Mouse (Mus musculus) neural tube, embryonic 12.5 days (tissue): Measurements from ENCODE around the gene 4930449I24Rik. TPM values are rescaled to one million over a fixed set of nuclear protein-coding genes. Genes with fewer than 3 reads are reported as not detected.
"Not testable (repeated sequence)": the region's sequence is repeated elsewhere in the genome, so short reads cannot be mapped to it uniquely, and the experiment has no call there.

Experiments
- ATAC-seq: fragments of 200-750 bp; cut with Nextera tagmentation; 2 replicates; pipeline ENCODE4 v1.8.0; 2017; ENCODE audit warnings: low read depth, mild to moderate bottlenecking, moderate TSS enrichment, moderate library complexity; ENCODE audit not compliant: low FRiP score
- H3K27ac ChIP-seq: fragments of 300-500 bp; sonication (generic); 2 replicates; pipeline ENCODE4 v1.5.1; 2016
- H3K27me3 ChIP-seq: fragments of 300-500 bp; sonication (generic); replicated peaks from 2 replicates; pipeline ENCODE4 v1.6.1; 2016; ENCODE audit warnings: mild to moderate bottlenecking
- H3K36me3 ChIP-seq: fragments of 300-500 bp; sonication (generic); 2 replicates; pipeline ENCODE4 v1.6.1; 2016; ENCODE audit warnings: mild to moderate bottlenecking
- H3K4me1 ChIP-seq: fragments of 300-500 bp; sonication (generic); 2 replicates; pipeline ENCODE4 v1.6.1; 2016
- H3K4me2 ChIP-seq: fragments of 300-500 bp; sonication (generic); replicated peaks from 2 replicates; pipeline ENCODE4 v1.6.1; 2016; ENCODE audit warnings: mild to moderate bottlenecking
- H3K4me3 ChIP-seq: fragments of 300-500 bp; sonication (generic); 2 replicates; pipeline ENCODE4 v1.5.1; 2016
- H3K9ac ChIP-seq: fragments of 300-500 bp; sonication (generic); 2 replicates; pipeline ENCODE4 v1.6.1; 2016; ENCODE audit warnings: mild to moderate bottlenecking
- H3K9me3 ChIP-seq: fragments of 300-500 bp; sonication (generic); 2 replicates; pipeline ENCODE4 v1.6.1; 2016; ENCODE audit warnings: mild to moderate bottlenecking
- WGBS: fragments of 180-500 bp; shearing (Covaris S2); methylation state at CpG from one replicate; pipeline ENCODE4 v1.1.7; 2016; 5-methylcytosine and 5-hydroxymethylcytosine counted together
- polyA plus RNA-seq: library from polyadenylated mRNA; unstranded; fragments of >200 nt; fragmentation: Nextera tagmentation; extraction: Ambion mirVana; gene quantifications from 2 replicates; pipeline ENCODE4 v1.2.1, GENCODE M21; 2016

Gene 4930449I24Rik
- polyA plus RNA-seq: not detected in 2 replicates

DNA sequence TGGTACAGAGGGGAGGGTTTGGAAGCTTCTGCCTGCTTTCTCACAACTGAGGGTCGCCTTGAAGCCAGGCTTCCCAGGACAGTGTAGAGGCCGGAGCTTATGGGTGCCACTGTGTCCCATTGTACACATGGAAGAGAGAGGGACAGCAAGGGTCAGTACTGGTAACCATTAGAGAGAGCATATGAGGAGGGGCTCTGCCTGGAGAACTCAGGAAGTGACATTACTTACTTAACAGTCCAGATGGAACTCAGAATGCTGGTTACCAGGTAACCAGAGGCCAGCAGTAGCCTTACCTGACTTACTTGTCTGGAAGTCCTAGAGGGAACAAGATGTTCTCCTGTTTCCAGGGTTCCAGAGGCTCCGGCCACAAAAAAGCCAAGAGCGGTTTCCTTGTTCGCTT lies at the start of gene 4930449I24Rik:
Gene 4930449I24Rik (plus strand): TSS at position 301 of the 400 bp plus-strand sequence.
- H3K27me3 ChIP-seq, ATAC-seq, H3K36me3 ChIP-seq, H3K4me1 ChIP-seq, H3K9ac ChIP-seq, H3K9me3 ChIP-seq, H3K27ac ChIP-seq, H3K4me3 ChIP-seq, H3K4me2 ChIP-seq: not testable (repeated sequence)
- WGBS: no CpG with 5 or more reads among the region's 5 CpGs

DNA sequence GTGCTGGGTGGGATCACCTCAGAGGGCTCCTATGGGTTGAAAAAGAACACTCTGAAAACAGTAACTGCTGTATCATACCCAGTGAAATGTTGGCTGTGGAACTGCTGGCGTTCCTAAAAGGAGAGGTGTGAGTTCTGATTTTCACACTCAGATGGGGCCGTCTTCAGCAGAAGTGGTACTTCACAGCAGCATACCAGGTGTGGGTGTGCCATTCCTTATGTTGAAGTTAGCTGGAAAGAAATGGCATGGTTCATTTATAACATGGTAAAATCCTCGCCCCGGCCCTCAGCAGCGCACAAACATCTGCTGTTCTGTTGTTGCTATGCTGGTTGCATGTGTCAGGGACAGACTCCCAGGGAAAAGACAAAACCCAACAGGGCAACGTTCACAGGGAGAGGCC lies 48.6 kb upstream of the 4930449I24Rik start:
- Histone ChIP-seq H3K4me3 (no peak overlapping the region), H3K9me3 (no peaks in the 10 kb centered on the region), H3K27me3 (no peaks in the 10 kb centered on the region), H3K4me2 (no peak overlapping the region), H3K4me1 (no peaks in the 10 kb centered on the region), H3K27ac (no peak overlapping the region), H3K9ac (no peak overlapping the region), H3K36me3 (peaks cover 35% of the 10 kb centered on the region)
- 91% methylated on average over 6 of the region's 6 CpGs for WGBS
- ATAC-seq: no peak

DNA sequence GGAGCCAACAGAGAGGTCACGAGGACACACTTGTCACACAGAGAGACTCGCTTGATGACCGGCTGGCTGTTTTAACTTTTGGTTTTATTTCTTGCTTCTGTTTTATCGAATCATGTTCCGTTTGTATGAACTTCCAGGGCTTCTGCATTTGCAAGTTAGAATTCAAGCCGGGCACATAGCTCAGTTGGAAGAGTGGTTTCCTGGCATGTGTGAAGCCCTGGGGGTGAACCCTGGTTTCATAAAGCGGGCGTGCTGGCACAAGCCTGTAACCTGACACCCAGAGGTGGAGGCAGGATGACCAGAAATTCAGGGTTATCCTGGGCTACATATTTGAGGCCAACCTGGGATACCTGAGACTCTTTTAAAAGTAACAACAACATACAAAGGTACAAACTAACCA lies 40.6 kb upstream of the 4930449I24Rik start:
- ATAC-seq: no peak
- Histone ChIP-seq H3K27ac (no peak overlapping the region), H3K4me2 (no peak overlapping the region), H3K4me1 (no peaks in the 10 kb centered on the region), H3K4me3 (no peak overlapping the region), H3K9me3 (no peaks in the 10 kb centered on the region), H3K36me3 (peaks cover 34% of the 10 kb centered on the region), H3K9ac (no peak overlapping the region), H3K27me3 (no peaks in the 10 kb centered on the region)
- WGBS: 89% methylated on average over 8 of the region's 8 CpGs

DNA sequence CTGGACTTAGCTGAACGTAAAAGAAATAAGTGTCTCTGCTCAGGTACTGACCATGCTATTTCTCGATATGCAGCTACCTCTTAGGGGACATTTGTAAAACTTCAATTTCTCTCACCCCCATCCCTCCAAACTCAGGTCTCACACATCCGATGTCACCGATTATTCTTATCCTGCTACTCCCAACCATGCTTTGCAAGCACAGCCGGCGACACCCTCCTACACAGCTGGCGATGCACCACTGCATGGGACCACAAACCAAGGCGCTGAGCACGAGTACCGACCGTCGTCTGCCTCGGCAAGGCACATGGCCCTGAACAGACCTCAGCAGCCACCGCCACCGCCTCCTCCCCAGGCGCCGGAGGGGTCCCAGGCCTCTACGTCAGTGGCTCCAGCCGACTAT lies 35.5 kb upstream of the 4930449I24Rik start:
- no peak for ATAC-seq
- Histone ChIP-seq H3K36me3 (peaks cover 25% of the 10 kb centered on the region), H3K4me3 (no peak overlapping the region), H3K4me1 (no peaks in the 10 kb centered on the region), H3K4me2 (no peak overlapping the region), H3K27ac (no peak overlapping the region), H3K27me3 (no peaks in the 10 kb centered on the region), H3K9ac (no peak overlapping the region), H3K9me3 (no peaks in the 10 kb centered on the region)
- 96% methylated on average over 19 of the region's 19 CpGs for WGBS

DNA sequence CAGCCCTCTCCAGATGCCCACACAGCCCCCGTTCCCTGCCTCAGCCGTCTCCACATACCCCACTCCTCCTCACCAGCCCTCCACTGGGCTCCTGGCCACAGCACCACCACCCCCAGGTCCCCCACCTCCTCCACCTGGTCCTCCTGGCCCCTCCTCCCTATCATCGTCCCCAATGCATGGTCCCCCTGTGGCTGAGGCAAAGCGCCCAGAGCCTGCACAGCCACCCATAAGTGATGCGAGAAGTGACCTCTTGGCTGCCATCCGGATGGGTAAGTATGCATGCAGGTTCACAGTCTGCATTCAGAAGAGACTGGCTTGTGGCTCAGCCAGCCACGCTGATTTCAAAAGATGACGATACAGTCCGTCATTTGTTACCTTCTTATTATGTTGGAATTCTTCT lies 33.9 kb upstream of the 4930449I24Rik start:
- Histone ChIP-seq H3K4me1 (no peaks in the 10 kb centered on the region), H3K27ac (no peak overlapping the region), H3K36me3 (peaks cover 27% of the 10 kb centered on the region), H3K9me3 (no peaks in the 10 kb centered on the region), H3K4me3 (no peak overlapping the region), H3K27me3 (no peaks in the 10 kb centered on the region), H3K4me2 (no peak overlapping the region), H3K9ac (no peak overlapping the region)
- ATAC-seq: no peak
- 91% methylated on average over 9 of the region's 9 CpGs for WGBS

DNA sequence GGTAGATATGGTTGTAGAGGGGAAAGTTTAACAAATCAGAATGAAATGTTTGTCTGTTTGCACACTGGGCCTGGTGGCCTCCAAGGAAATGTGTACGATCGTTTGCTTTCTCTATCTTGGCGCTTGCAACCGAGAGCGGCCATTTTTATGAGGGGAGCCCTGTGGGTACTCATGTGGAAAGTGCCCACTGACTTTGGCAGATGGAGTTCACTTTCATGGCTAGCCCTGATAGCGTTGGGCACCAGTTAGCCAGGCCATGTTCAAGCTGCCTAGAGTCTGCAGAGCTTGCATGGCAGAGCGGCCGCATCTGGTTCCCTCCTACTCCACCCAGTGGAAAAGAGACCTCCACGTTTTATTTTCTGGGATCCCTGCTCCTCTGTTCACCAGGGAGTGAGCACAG lies 31.4 kb upstream of the 4930449I24Rik start:
- peaks cover 27% of the 10 kb centered on the region for H3K36me3 ChIP-seq
- WGBS: 93% methylated on average over 9 of the region's 9 CpGs
- no peaks in the 10 kb centered on the region for H3K27me3 ChIP-seq
- no peak overlapping the region for H3K27ac ChIP-seq
- no peaks in the 10 kb centered on the region for H3K4me1 ChIP-seq
- ATAC-seq: no peak
- no peaks in the 10 kb centered on the region for H3K9me3 ChIP-seq
- no peak overlapping the region for H3K9ac ChIP-seq
- H3K4me2 ChIP-seq: no peak overlapping the region
- H3K4me3 ChIP-seq: no peak overlapping the region

DNA sequence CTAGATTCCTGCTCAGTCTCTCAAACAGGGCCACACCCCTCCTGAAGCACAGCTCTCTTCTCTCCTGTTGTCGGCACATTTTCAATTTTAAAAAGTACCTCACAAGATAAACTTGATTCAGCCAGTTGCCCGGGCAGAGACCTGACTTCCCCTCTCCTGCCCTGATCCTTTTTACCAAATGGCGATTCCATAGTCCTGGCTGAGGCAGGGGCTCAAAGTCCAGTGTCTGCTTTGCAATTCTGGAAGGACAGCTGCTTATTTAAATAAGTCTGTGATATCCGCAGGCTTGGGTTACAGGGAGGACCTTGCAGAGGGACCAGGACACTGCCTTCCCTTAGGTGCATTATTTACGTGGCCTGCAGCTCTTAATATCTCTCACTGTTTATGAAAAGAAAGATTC lies 30.9 kb upstream of the 4930449I24Rik start:
- no peaks in the 10 kb centered on the region for H3K9me3 ChIP-seq
- H3K27ac ChIP-seq: no peak overlapping the region
- no peaks in the 10 kb centered on the region for H3K4me1 ChIP-seq
- H3K4me3 ChIP-seq: no peak overlapping the region
- peaks cover 27% of the 10 kb centered on the region for H3K36me3 ChIP-seq
- WGBS: 92% methylated on average over 5 of the region's 5 CpGs
- no peaks in the 10 kb centered on the region for H3K27me3 ChIP-seq
- H3K4me2 ChIP-seq: no peak overlapping the region
- no peak overlapping the region for H3K9ac ChIP-seq
- no peak for ATAC-seq

DNA sequence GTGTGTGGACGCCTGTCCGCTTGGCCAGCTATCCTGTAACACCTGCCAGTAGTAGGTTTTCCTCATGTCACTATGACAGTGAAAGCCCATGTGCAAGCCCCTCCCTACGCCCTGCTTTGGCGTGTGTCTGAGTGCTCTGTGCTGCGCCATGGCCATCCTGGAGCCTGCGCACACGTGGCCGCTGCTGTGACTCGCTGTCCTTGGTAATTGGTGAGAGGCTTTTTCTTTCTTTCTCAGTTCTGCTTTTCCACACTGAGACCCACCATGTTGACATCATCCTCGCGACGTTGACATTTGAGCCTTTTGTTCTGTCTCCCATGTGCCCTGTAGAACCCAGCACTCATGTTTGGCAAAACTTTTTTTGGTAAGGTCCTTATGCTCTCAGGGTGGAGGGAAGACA lies 30.4 kb upstream of the 4930449I24Rik start:
- no peaks in the 10 kb centered on the region for H3K4me1 ChIP-seq
- ATAC-seq: no peak

DNA sequence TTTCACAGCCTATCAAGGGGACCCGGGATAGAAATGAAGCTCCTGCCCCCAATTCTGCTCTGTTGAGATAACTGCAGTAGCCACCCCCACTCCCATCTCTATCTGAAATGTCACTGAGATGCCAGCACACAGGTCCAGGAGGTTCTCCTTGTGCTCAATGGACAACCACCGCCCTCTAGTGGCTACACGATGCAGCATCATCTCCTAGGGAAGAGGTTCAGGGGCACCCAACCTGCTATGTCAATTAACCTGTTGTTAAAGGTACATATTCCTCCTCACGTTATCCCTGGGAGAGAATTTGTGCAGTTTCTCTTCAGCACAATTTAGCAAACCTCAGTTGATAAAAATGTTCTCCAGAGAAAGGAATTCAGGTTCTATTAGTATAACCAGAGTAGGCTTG lies 22.6 kb upstream of the 4930449I24Rik start:
- H3K9ac ChIP-seq, H3K4me1 ChIP-seq, H3K36me3 ChIP-seq, H3K4me2 ChIP-seq, H3K9me3 ChIP-seq, ATAC-seq, H3K27ac ChIP-seq, H3K4me3 ChIP-seq, H3K27me3 ChIP-seq: not testable (repeated sequence)
- 5% methylated on average over 4 of the region's 4 CpGs for WGBS

More for the DNA sequence above, 30.4 kb upstream of the 4930449I24Rik start:
- 95% methylated on average over 12 of the region's 12 CpGs for WGBS
- Histone ChIP-seq H3K27me3 (no peaks in the 10 kb centered on the region), H3K27ac (no peak overlapping the region), H3K4me3 (no peak overlapping the region), H3K36me3 (peaks cover 25% of the 10 kb centered on the region), H3K9me3 (no peaks in the 10 kb centered on the region), H3K9ac (no peak overlapping the region), H3K4me2 (no peak overlapping the region)

DNA sequence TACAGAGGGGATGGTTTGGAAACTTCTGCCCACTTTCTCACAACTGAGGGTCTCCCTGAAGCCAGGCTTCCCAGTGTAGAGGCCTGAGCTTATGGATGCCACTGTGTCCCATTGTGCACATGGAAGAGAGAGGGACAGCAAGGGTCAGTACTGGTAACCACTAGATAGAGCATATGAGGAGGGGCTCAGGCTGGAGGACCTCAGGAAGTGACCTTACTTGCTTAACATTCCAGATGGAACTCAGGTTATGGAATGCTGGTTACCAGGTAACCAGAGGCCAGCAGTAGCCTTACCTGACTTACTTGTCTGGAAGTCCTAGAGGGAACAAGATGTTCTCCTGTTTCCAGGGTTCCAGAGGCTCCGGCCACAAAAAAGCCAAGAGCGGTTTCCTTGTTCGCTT lies 20.5 kb upstream of the 4930449I24Rik start, which contains the start of gene Gm6408:
Gene Gm6408 (plus strand): TSS at position 301 of the 400 bp plus-strand sequence.
- not testable (repeated sequence) for ATAC-seq, H3K27ac ChIP-seq, H3K36me3 ChIP-seq, H3K9ac ChIP-seq, H3K4me3 ChIP-seq, H3K9me3 ChIP-seq, H3K4me1 ChIP-seq, H3K4me2 ChIP-seq, H3K27me3 ChIP-seq
- 92% methylated on average over 3 of the region's 3 CpGs for WGBS

DNA sequence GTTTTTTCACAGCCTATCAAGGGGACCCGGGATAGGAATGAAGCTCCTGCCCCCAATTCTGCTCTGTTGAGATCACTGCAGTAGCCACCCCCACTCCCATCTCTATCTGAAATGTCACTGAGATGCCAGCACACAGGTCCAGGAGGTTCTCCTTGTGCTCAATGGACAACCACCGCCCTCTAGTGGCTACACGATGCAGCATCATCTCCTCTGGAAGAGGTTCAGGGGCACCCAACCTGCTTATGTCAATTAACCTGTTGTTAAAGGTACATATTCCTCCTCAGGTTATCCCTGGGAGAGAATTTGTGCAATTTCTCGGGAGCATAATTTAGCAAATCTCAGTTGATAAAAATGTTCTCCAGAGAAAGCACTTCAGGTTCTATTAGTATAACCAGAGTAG lies 13.2 kb upstream of the 4930449I24Rik start:
- not testable (repeated sequence) for H3K9ac ChIP-seq, ATAC-seq, H3K36me3 ChIP-seq, H3K4me1 ChIP-seq, H3K9me3 ChIP-seq, H3K4me2 ChIP-seq, H3K27me3 ChIP-seq, H3K27ac ChIP-seq, H3K4me3 ChIP-seq
- WGBS: 9% methylated on average over 3 of the region's 4 CpGs

DNA sequence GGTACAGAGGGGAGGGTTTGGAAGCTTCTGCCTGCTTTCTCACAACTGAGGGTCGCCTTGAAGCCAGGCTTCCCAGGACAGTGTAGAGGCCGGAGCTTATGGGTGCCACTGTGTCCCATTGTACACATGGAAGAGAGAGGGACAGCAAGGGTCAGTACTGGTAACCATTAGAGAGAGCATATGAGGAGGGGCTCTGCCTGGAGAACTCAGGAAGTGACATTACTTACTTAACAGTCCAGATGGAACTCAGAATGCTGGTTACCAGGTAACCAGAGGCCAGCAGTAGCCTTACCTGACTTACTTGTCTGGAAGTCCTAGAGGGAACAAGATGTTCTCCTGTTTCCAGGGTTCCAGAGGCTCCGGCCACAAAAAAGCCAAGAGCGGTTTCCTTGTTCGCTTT lies 11.1 kb upstream of the 4930449I24Rik start, which contains the start of gene Gm6370:
Gene Gm6370 (plus strand): TSS at position 301 of the 400 bp plus-strand sequence.
- not testable (repeated sequence) for H3K36me3 ChIP-seq, H3K9ac ChIP-seq, H3K27ac ChIP-seq, H3K4me3 ChIP-seq, H3K4me2 ChIP-seq, H3K9me3 ChIP-seq, ATAC-seq, H3K4me1 ChIP-seq, H3K27me3 ChIP-seq
- no CpG with 5 or more reads among the region's 5 CpGs for WGBS

DNA sequence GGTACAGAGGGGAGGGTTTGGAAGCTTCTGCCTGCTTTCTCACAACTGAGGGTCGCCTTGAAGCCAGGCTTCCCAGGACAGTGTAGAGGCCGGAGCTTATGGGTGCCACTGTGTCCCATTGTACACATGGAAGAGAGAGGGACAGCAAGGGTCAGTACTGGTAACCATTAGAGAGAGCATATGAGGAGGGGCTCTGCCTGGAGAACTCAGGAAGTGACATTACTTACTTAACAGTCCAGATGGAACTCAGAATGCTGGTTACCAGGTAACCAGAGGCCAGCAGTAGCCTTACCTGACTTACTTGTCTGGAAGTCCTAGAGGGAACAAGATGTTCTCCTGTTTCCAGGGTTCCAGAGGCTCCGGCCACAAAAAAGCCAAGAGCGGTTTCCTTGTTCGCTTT lies 11.6 kb downstream of the 4930449I24Rik start, which contains the start of gene Gm3402:
Gene Gm3402 (plus strand): TSS at position 301 of the 400 bp plus-strand sequence.
- ATAC-seq, H3K9ac ChIP-seq, H3K9me3 ChIP-seq, H3K36me3 ChIP-seq, H3K4me1 ChIP-seq, H3K4me3 ChIP-seq, H3K27ac ChIP-seq, H3K27me3 ChIP-seq, H3K4me2 ChIP-seq: not testable (repeated sequence)
- WGBS: 88% methylated on average over 2 of the region's 5 CpGs
